Mouse (Mus musculus): ENCODE results near the gene Gm28048.

- no peak for TF ChIP-seq CTCF (IDR thresholded peaks at IDR 0.05; ENCODE audit: low read depth, low read length)
- TF ChIP-seq POLR2A (IDR thresholded peaks at IDR 0.05; ENCODE audit: borderline replicate concordance, low read depth, low read length) = no peak
Observed at GRCm38 (mm10) chr11:22969486-22969885, 12.4 kb downstream of the Gm28048 start.
